Mouse (Mus musculus) liver, postnatal 0 days (tissue): Measurements from ENCODE around the gene Sct.

ENCODE experiments used
- CTCF ChIP-seq: sonication (generic); IDR thresholded peaks from 2 replicates; pipeline ENCODE4 v1.5.1; 2016; ENCODE audit warnings: antibody characterized with exemption, low read depth
- EP300 ChIP-seq: IDR thresholded peaks from 2 replicates; pipeline ENCODE4 v1.6.1; 2016; ENCODE audit warnings: antibody characterized with exemption, low read depth, mild to moderate bottlenecking

- no peak for TF ChIP-seq CTCF
- TF ChIP-seq EP300 = no peak; the same call in 1 of the 2 replicates
Observed at GRCm38 (mm10) chr7:141327469-141328372, 48.8 kb upstream of the Sct start, which contains the start of the genes Deaf1 and Tmem80.
